Mouse (Mus musculus): ENCODE results near the gene 2010111I01Rik. TPM values are rescaled to one million over a fixed set of nuclear protein-coding genes. Genes with fewer than 3 reads are reported as not detected.

The 2010111I01Rik gene
- polyA plus RNA-seq, 1 experiment from 2014 or later: 16.3 TPM

- H3K9ac ChIP-seq (ENCODE audit: low read depth, low read length): peak overlapping the region; percentile 87
- H3K4me1 ChIP-seq (ENCODE audit: control insufficient read depth, low read depth, low read length): peaks cover 15% of the 10 kb centered on the region
- H3K4me3 ChIP-seq (ENCODE audit: low read depth, low read length): peak overlapping the region; percentile 80
- WGBS (ENCODE audit: insufficient replicate concordance): under 1% methylated on average over 47 of the region's 51 CpGs
- peak; percentile 85 for ATAC-seq (ENCODE audit: low read depth)
- no peaks in the 10 kb centered on the region for H3K36me3 ChIP-seq (ENCODE audit: control insufficient read depth, insufficient read depth)
- no peaks in the 10 kb centered on the region for H3K9me3 ChIP-seq (replicated peaks; ENCODE audit: control insufficient read depth, low read length)
- H3K27me3 ChIP-seq (ENCODE audit: control insufficient read depth, insufficient read depth, low read depth, low read length): no peaks in the 10 kb centered on the region
- peak overlapping the region; percentile 94 for H3K4me2 ChIP-seq (ENCODE audit: low read depth, low read length)
- H3K27ac ChIP-seq (ENCODE audit: low read length): peak overlapping the region; percentile 83
Measured at GRCm38 (mm10) chr13:63239877-63240671, 275.4 kb downstream of the 2010111I01Rik start.

GRCm38 (mm10) chr13:63240835-63241234 lies 276.1 kb downstream of the 2010111I01Rik start:
- H3K27me3 ChIP-seq (ENCODE audit: control insufficient read depth, insufficient read depth, low read depth, low read length): no peaks in the 10 kb centered on the region
- H3K36me3 ChIP-seq (ENCODE audit: control insufficient read depth, insufficient read depth): no peaks in the 10 kb centered on the region; the same call in 1 of the 2 replicates
- peaks cover 15% of the 10 kb centered on the region for H3K4me1 ChIP-seq (ENCODE audit: control insufficient read depth, low read depth, low read length)
- WGBS (ENCODE audit: insufficient replicate concordance): 17% methylated on average over 5 of the region's 5 CpGs
- peak overlapping the region; percentile 87 for H3K9ac ChIP-seq (ENCODE audit: low read depth, low read length)
- peak overlapping the region; percentile 80 for H3K4me3 ChIP-seq (ENCODE audit: low read depth, low read length)
- H3K9me3 ChIP-seq (replicated peaks; ENCODE audit: control insufficient read depth, low read length): no peaks in the 10 kb centered on the region
- no peak for ATAC-seq (ENCODE audit: low read depth)
- H3K4me2 ChIP-seq (ENCODE audit: low read depth, low read length): peak overlapping the region; percentile 94
- H3K27ac ChIP-seq (ENCODE audit: low read length): no peak overlapping the region

GRCm38 (mm10) chr13:63241665-63242064 lies 277.0 kb downstream of the 2010111I01Rik start:
- no peak overlapping the region for H3K4me3 ChIP-seq (ENCODE audit: low read depth, low read length)
- H3K27me3 ChIP-seq (ENCODE audit: control insufficient read depth, insufficient read depth, low read depth, low read length): no peaks in the 10 kb centered on the region
- 76% methylated on average over 3 of the region's 3 CpGs for WGBS (ENCODE audit: insufficient replicate concordance)
- H3K4me1 ChIP-seq (ENCODE audit: control insufficient read depth, low read depth, low read length): peaks cover 15% of the 10 kb centered on the region
- H3K9ac ChIP-seq (ENCODE audit: low read depth, low read length): no peak overlapping the region
- H3K27ac ChIP-seq (ENCODE audit: low read length): no peak overlapping the region
- no peak overlapping the region for H3K4me2 ChIP-seq (ENCODE audit: low read depth, low read length)
- H3K36me3 ChIP-seq (ENCODE audit: control insufficient read depth, insufficient read depth): no peaks in the 10 kb centered on the region; the same call in 1 of the 2 replicates
- no peak for ATAC-seq (ENCODE audit: low read depth)
- no peaks in the 10 kb centered on the region for H3K9me3 ChIP-seq (replicated peaks; ENCODE audit: control insufficient read depth, low read length)

GRCm38 (mm10) chr13:63242401-63243192 lies 277.9 kb downstream of the 2010111I01Rik start:
- H3K4me2 ChIP-seq (ENCODE audit: low read depth, low read length): no peak overlapping the region
- 0 out of 2 replicates have a peak overlapping the region, but pooled peaks have one; percentile 7 for H3K9ac ChIP-seq (ENCODE audit: low read depth, low read length)
- ATAC-seq (ENCODE audit: low read depth): no peak
- no peaks in the 10 kb centered on the region; the same call in 1 of the 2 replicates for H3K36me3 ChIP-seq (ENCODE audit: control insufficient read depth, insufficient read depth)
- H3K4me1 ChIP-seq (ENCODE audit: control insufficient read depth, low read depth, low read length): peaks cover 15% of the 10 kb centered on the region
- no peaks in the 10 kb centered on the region for H3K27me3 ChIP-seq (ENCODE audit: control insufficient read depth, insufficient read depth, low read depth, low read length)
- H3K27ac ChIP-seq (ENCODE audit: low read length): no peak overlapping the region
- no peaks in the 10 kb centered on the region for H3K9me3 ChIP-seq (replicated peaks; ENCODE audit: control insufficient read depth, low read length)
- 67% methylated on average over 10 of the region's 10 CpGs for WGBS (ENCODE audit: insufficient replicate concordance)
- no peak overlapping the region for H3K4me3 ChIP-seq (ENCODE audit: low read depth, low read length)

- H3K4me3 ChIP-seq (ENCODE audit: low read depth, low read length): no peak overlapping the region
- no peak overlapping the region for H3K4me2 ChIP-seq (ENCODE audit: low read depth, low read length)
- no peaks in the 10 kb centered on the region; the same call in 1 of the 2 replicates for H3K36me3 ChIP-seq (ENCODE audit: control insufficient read depth, insufficient read depth)
- H3K4me1 ChIP-seq (ENCODE audit: control insufficient read depth, low read depth, low read length): peaks cover 15% of the 10 kb centered on the region
- no peak overlapping the region for H3K27ac ChIP-seq (ENCODE audit: low read length)
- H3K9ac ChIP-seq (ENCODE audit: low read depth, low read length): no peak overlapping the region
- no peak for ATAC-seq (ENCODE audit: low read depth)
- no peaks in the 10 kb centered on the region for H3K27me3 ChIP-seq (ENCODE audit: control insufficient read depth, insufficient read depth, low read depth, low read length)
- no peaks in the 10 kb centered on the region for H3K9me3 ChIP-seq (replicated peaks; ENCODE audit: control insufficient read depth, low read length)
- 72% methylated on average over 5 of the region's 5 CpGs for WGBS (ENCODE audit: insufficient replicate concordance)
Measured at GRCm38 (mm10) chr13:63243586-63243985, 278.9 kb downstream of the 2010111I01Rik start.

- Histone ChIP-seq H3K4me1 (ENCODE audit: control insufficient read depth, low read depth, low read length) (peaks cover 15% of the 10 kb centered on the region), H3K9me3 (replicated peaks; ENCODE audit: control insufficient read depth, low read length) (no peaks in the 10 kb centered on the region), H3K36me3 (ENCODE audit: control insufficient read depth, insufficient read depth) (no peaks in the 10 kb centered on the region; the same call in 1 of the 2 replicates), H3K9ac (ENCODE audit: low read depth, low read length) (no peak overlapping the region), H3K4me3 (ENCODE audit: low read depth, low read length) (no peak overlapping the region), H3K27ac (ENCODE audit: low read length) (no peak overlapping the region), H3K27me3 (ENCODE audit: control insufficient read depth, insufficient read depth, low read depth, low read length) (no peaks in the 10 kb centered on the region), H3K4me2 (ENCODE audit: low read depth, low read length) (no peak overlapping the region)
- ATAC-seq (ENCODE audit: low read depth): no peak
- 69% methylated on average over 3 of the region's 3 CpGs for WGBS (ENCODE audit: insufficient replicate concordance)
Measured at GRCm38 (mm10) chr13:63244425-63244824, 279.7 kb downstream of the 2010111I01Rik start.

- Histone ChIP-seq H3K9me3 (replicated peaks; ENCODE audit: control insufficient read depth, low read length) (no peaks in the 10 kb centered on the region), H3K4me1 (ENCODE audit: control insufficient read depth, low read depth, low read length) (peaks cover 15% of the 10 kb centered on the region), H3K4me2 (ENCODE audit: low read depth, low read length) (no peak overlapping the region), H3K36me3 (ENCODE audit: control insufficient read depth, insufficient read depth) (no peaks in the 10 kb centered on the region; the same call in 1 of the 2 replicates), H3K27ac (ENCODE audit: low read length) (no peak overlapping the region), H3K4me3 (ENCODE audit: low read depth, low read length) (no peak overlapping the region), H3K9ac (ENCODE audit: low read depth, low read length) (no peak overlapping the region), H3K27me3 (ENCODE audit: control insufficient read depth, insufficient read depth, low read depth, low read length) (no peaks in the 10 kb centered on the region)
- no peak for ATAC-seq (ENCODE audit: low read depth)
- WGBS (ENCODE audit: insufficient replicate concordance): 74% methylated on average over 9 of the region's 9 CpGs
Measured at GRCm38 (mm10) chr13:63245218-63245617, 280.5 kb downstream of the 2010111I01Rik start.

GRCm38 (mm10) chr13:63245812-63246211 lies 281.1 kb downstream of the 2010111I01Rik start:
- no peak overlapping the region for H3K27ac ChIP-seq (ENCODE audit: low read length)
- H3K9ac ChIP-seq (ENCODE audit: low read depth, low read length): no peak overlapping the region
- WGBS (ENCODE audit: insufficient replicate concordance): 73% methylated on average over 4 of the region's 4 CpGs
- no peaks in the 10 kb centered on the region for H3K27me3 ChIP-seq (ENCODE audit: control insufficient read depth, insufficient read depth, low read depth, low read length)
- no peak for ATAC-seq (ENCODE audit: low read depth)
- no peak overlapping the region for H3K4me3 ChIP-seq (ENCODE audit: low read depth, low read length)
- no peaks in the 10 kb centered on the region; the same call in 1 of the 2 replicates for H3K36me3 ChIP-seq (ENCODE audit: control insufficient read depth, insufficient read depth)
- peaks cover 9% of the 10 kb centered on the region for H3K4me1 ChIP-seq (ENCODE audit: control insufficient read depth, low read depth, low read length)
- H3K4me2 ChIP-seq (ENCODE audit: low read depth, low read length): no peak overlapping the region
- no peaks in the 10 kb centered on the region for H3K9me3 ChIP-seq (replicated peaks; ENCODE audit: control insufficient read depth, low read length)
